In the genomic region with DNA sequence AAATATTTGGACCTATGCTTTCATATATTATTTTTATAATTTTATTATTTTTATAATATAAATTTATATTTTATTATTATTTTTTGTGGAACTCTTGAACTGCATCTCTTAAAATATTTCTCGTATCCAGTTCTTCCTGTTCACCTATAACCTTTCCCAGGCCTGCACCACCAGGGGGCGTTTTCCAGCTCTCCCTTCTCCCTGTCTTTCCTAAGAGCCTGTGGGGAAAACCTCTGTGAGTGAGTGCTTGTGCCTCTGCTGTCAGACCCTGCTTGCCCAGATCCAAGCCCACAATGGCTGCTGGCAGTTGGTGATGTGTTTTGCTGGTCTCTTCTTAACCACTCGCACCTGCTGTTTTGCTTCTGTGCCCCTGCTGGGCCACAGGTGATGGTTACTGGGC, we compare ENCODE assay signal across 10 mouse cellular contexts. TPM values are rescaled to one million over a fixed set of nuclear protein-coding genes. Genes with fewer than 3 reads are reported as not detected.
DNase-seq lines count a peak whose midpoint lies in the region; ATAC-seq and TF ChIP-seq lines count a peak whose summit lies in the region.
"Had no signal": no experiment of that assay in that cellular context is flagged by ENCODE, and none has a peak within 500 bp of the region (broad histone marks: within the 10 kb centered on the region; RNA-seq: fewer than 3 reads in every experiment).

No protein-coding gene starts in this region.

- H3K27me3 ChIP-seq in liver, postnatal 0 days (ENCODE audit: insufficient read depth, low read length), result no peaks in the 10 kb centered on the region

- intact Hi-C loops in left cerebral cortex, postnatal 25 days (cut with DNase I), result loop anchor here (5.0 kb wide), 1 partner anchor 50 kb away; no protein-coding TSS in a partner anchor

- H3K9me3 ChIP-seq in liver, postnatal 0 days (ENCODE audit: low read length), result no peaks in the 10 kb centered on the region; the same call in 1 of the 2 replicates

- H3K9ac ChIP-seq in liver, postnatal 0 days (replicated peaks), result no peak overlapping the region

- H3K36me3 ChIP-seq in liver, postnatal 0 days (replicated peaks; ENCODE audit: insufficient read depth, low read length), result no peaks in the 10 kb centered on the region

- no peak overlapping the region for H3K4me2 ChIP-seq in liver, postnatal 0 days (ENCODE audit: low read depth, low read length)

- ATAC-seq in liver, postnatal 0 days, result no peak
- no peak for ATAC-seq in megakaryocyte, adult 5-6 weeks (ENCODE audit: poor library complexity, severe bottlenecking)

- 16% methylated on average over 3 of the region's 3 CpGs for WGBS in liver, postnatal 0 days (ENCODE audit: insufficient replicate concordance)

- no peak overlapping the region for H3K27ac ChIP-seq in liver, postnatal 0 days (ENCODE audit: low read depth)
- H3K27ac ChIP-seq: macrophage had no signal

- no peak overlapping the region for H3K4me3 ChIP-seq in liver, postnatal 0 days (ENCODE audit: low read depth, low read length)
- H3K4me3 ChIP-seq: erythroblast, embryonic 14.5 days had no signal

- no peak for TF ChIP-seq EP300 in liver, postnatal 0 days (IDR thresholded peaks at IDR 0.05; ENCODE audit: low read depth)

- H3K4me1 ChIP-seq in liver, postnatal 0 days (ENCODE audit: insufficient read depth), result no peaks in the 10 kb centered on the region

- peak; percentile 77 for TF ChIP-seq CTCF in liver, postnatal 0 days (IDR thresholded peaks at IDR 0.05; ENCODE audit: low read depth)

- DNase-seq in left cerebral cortex, adult 18-20 months (ENCODE audit: low spot score in 2 of 2), result peak; percentile 54 to 76
- no peak for DNase-seq in left cerebral cortex, postnatal 25 days (ENCODE audit: low spot score in 2 of 2)
- peak; percentile 90 for DNase-seq in adrenal gland, postnatal 14 days
- peak; percentile 75 for DNase-seq in embryo, embryonic 9.5 days (ENCODE audit: extremely low spot score)
- peak; percentile 47 for DNase-seq in hindlimb bud, embryonic 11.5 days (ENCODE audit: extremely low spot score, low read depth, low spot score)
- DNase-seq in liver, postnatal 0 days, result peak; percentile 84
- peak; percentile 76 for DNase-seq in ovary, postnatal 36 days (ENCODE audit: low spot score)

RNA-seq across cellular contexts. Expression of a gene that starts 53.2 kb away (rescaled TPM):
- total RNA-seq in left cerebral cortex, adult 18-20 months (2021), result 10 to 100 TPM; 13.0 to 17.7 TPM
- 10 to 100 TPM; 13.8 to 22.5 TPM for total RNA-seq in left cerebral cortex, postnatal 25 days (2021)
- 7.7 and 9.7 TPM in 2 replicates for total RNA-seq in adrenal gland, postnatal 14 days (2021)
- 3.0 TPM in 2 replicates for polyA plus RNA-seq in liver, postnatal 0 days (2015; fragmentation: Nextera tagmentation; extraction: Ambion mirVana)
- total RNA-seq in megakaryocyte, adult 5-6 weeks (2015), result not detected in 2 replicates
- not detected in 2 replicates for total RNA-seq in megakaryocyte, adult 5-6 weeks (2017)
- polyA plus RNA-seq: erythroblast, embryonic 14.5 days; macrophage had no signal

Comparison
In these comparisons a context has a peak if more than half of its experiments do, and no peak if none do; other contexts are left out.
1. DNase-seq: peak in left cerebral cortex, adult 18-20 months (2 of 2), adrenal gland, postnatal 14 days (single experiment), embryo, embryonic 9.5 days (single experiment), hindlimb bud, embryonic 11.5 days (single experiment), liver, postnatal 0 days (single experiment) and ovary, postnatal 36 days (single experiment); none in left cerebral cortex, postnatal 25 days (0 of 2).